Mouse (Mus musculus) kidney, embryonic 16.5 days (tissue): ENCODE data around the gene Trim44. TPM values are rescaled to one million over a fixed set of nuclear protein-coding genes. Genes with fewer than 3 reads are reported as not detected.

ENCODE experiments used
- ATAC-seq: fragments of 200-750 bp; cut with Nextera tagmentation; 2 replicates; pipeline ENCODE4 v1.8.0; 2017; ENCODE audit warnings: moderate TSS enrichment; ENCODE audit not compliant: low FRiP score, low TSS enrichment
- H3K27ac ChIP-seq: fragments of 300-500 bp; sonication (generic); 2 replicates; pipeline ENCODE4 v1.5.1; 2014; ENCODE audit warnings: low read length
- H3K27me3 ChIP-seq: fragments of 300-500 bp; sonication (generic); 2 replicates; pipeline ENCODE4 v1.6.1; 2014; ENCODE audit warnings: low read length, control low read depth, mixed read lengths; ENCODE audit not compliant: insufficient read depth
- H3K36me3 ChIP-seq: fragments of 300-500 bp; sonication (generic); 2 replicates; pipeline ENCODE4 v1.6.1; 2014; ENCODE audit warnings: low read length, control low read depth, mixed read lengths; ENCODE audit not compliant: insufficient read depth
- H3K4me1 ChIP-seq: fragments of 300-500 bp; sonication (generic); 2 replicates; pipeline ENCODE4 v1.6.1; 2014; ENCODE audit warnings: low read length, control low read depth, mixed read lengths; ENCODE audit not compliant: insufficient read depth
- H3K4me2 ChIP-seq: fragments of 300-500 bp; sonication (generic); replicated peaks from 2 replicates; pipeline ENCODE4 v1.6.1; 2014; ENCODE audit warnings: low read depth, low read length
- H3K4me3 ChIP-seq: fragments of 300-500 bp; sonication (generic); 2 replicates; pipeline ENCODE4 v1.5.1; 2014; ENCODE audit warnings: mild to moderate bottlenecking, low read length
- H3K9ac ChIP-seq: fragments of 300-500 bp; sonication (generic); replicated peaks from 2 replicates; pipeline ENCODE4 v1.6.1; 2014; ENCODE audit warnings: low read length
- H3K9me3 ChIP-seq: fragments of 300-500 bp; sonication (generic); 2 replicates; pipeline ENCODE4 v1.6.1; 2016; ENCODE audit warnings: low read length, control low read depth
- WGBS: fragments of 180-500 bp; shearing (Covaris S2); extraction: QIAGEN DNeasy Blood & Tissue Kit; methylation state at CpG from one replicate; pipeline ENCODE4 v1.1.7; 2014; 5-methylcytosine and 5-hydroxymethylcytosine counted together
- polyA plus RNA-seq: library from polyadenylated mRNA; unstranded; fragments of >200 nt; fragmentation: Nextera tagmentation; extraction: Ambion mirVana; gene quantifications from 2 replicates; pipeline ENCODE4 v1.2.1, GENCODE M21; 2015

Gene Trim44
- polyA plus RNA-seq, 1 experiment from 2014 or later: 23.4 TPM

DNA sequence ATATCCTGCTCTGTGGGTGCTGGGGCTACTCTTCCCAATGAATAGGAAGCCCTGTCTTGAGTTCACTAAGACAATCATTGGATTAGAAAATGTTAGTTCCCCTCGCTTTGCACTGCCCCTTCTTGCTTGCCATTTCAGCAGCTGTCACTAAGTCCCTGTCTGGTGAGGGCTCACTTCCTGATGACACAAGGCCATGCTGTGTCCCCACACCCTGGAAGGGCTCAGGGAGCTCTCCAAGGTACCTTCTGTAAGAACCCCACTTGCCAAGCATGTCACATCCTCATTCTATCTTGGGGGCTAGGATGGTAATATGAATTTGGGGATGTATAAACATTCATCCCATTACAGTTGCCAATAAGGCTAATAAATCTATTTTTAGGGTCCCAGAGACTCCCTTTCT, 129.7 kb downstream of the Trim44 start:
- H3K9me3 ChIP-seq: no peaks in the 10 kb centered on the region
- no peaks in the 10 kb centered on the region for H3K4me1 ChIP-seq
- H3K4me2 ChIP-seq: no peak overlapping the region
- H3K36me3 ChIP-seq: no peaks in the 10 kb centered on the region
- no peak overlapping the region for H3K9ac ChIP-seq
- H3K27ac ChIP-seq: no peak overlapping the region
- ATAC-seq: no peak
- H3K4me3 ChIP-seq: no peak overlapping the region
- 40% methylated on average over 1 of the region's 1 CpGs for WGBS
- H3K27me3 ChIP-seq: no peaks in the 10 kb centered on the region

DNA sequence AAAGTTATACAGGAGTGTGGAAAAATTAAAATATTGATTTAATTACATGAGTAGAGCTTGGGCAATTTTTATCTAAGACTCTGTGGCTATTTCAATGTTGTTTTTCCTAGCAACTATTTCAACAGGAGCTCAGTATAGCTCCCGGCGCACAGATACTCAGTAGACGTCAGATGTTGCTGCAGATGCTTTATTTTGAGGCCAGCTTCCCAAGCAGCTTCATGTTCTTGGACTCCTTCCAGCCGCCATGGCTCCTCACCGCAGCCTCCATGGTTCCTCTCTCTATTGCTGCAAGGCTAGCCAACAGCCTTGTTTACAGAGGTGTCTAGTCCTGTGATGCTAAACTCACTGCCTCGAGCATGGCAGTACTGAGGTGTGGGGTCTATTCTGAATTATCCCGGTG, 134.3 kb downstream of the Trim44 start:
- Histone ChIP-seq H3K4me1 (no peaks in the 10 kb centered on the region), H3K27ac (no peak overlapping the region), H3K9ac (no peak overlapping the region), H3K27me3 (no peaks in the 10 kb centered on the region), H3K9me3 (no peaks in the 10 kb centered on the region), H3K36me3 (no peaks in the 10 kb centered on the region), H3K4me2 (no peak overlapping the region), H3K4me3 (no peak overlapping the region)
- ATAC-seq: no peak
- 82% methylated on average over 7 of the region's 7 CpGs for WGBS

DNA sequence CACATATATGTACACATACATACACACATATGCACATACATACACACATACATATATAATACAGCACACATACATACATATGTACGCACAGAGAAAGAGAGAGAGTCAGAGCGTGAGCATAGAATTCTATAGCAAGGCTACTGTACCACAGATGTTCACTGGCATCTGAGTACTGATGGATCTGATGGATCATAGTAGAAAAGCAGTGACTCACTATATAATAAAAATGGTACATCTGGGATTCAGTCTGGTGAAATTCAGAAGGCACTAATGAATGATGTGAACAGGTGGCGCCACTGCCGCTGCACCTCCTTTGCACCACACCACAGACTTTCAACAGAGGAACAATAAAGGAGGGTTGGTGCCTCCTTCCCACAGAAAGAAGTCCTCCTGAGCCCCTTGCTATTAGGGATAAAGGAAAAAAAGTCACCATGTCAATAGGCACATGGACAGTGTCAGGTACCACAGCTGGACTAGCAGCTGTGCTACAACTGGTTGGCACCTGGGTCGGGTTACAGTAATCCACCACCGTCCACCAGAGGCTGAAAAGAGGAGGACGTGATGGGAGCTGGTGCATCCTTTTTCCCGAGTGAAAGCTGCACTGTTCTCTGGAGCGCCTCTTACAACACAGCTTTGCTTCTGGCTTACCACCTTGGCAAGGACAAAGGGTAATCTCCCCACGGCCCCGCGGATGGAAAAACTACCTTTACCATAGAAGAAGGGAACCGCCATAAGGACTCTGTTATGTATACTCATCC, 139.9 kb downstream of the Trim44 start:
- no peaks in the 10 kb centered on the region for H3K9me3 ChIP-seq
- WGBS: 61% methylated on average over 13 of the region's 13 CpGs
- no peak for ATAC-seq
- H3K4me1 ChIP-seq: no peaks in the 10 kb centered on the region
- H3K27ac ChIP-seq: no peak overlapping the region
- H3K27me3 ChIP-seq: no peaks in the 10 kb centered on the region
- no peak overlapping the region for H3K4me2 ChIP-seq
- H3K9ac ChIP-seq: no peak overlapping the region
- no peaks in the 10 kb centered on the region for H3K36me3 ChIP-seq
- no peak overlapping the region for H3K4me3 ChIP-seq

DNA sequence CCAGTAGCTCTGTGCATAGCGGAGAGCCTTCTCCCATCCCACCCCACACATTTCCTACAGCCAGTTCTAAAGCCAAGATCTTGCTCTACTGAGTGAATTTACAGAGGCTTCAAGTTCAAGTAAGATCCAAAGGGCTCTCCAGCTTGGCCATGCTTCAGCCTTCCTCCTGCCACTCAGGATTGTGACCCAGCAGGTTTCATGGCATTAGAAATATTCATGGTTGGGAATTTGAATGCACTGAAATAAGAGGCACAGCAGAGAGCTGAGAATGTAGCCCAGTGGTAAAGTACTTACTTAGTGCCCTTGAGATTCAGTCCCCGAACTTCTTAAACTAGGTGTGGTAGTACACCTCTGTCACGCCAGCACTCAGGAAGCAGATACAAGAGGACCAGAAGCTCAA, 140.7 kb downstream of the Trim44 start:
- Histone ChIP-seq H3K27ac (no peak overlapping the region), H3K27me3 (no peaks in the 10 kb centered on the region), H3K36me3 (no peaks in the 10 kb centered on the region), H3K9ac (no peak overlapping the region), H3K4me3 (no peak overlapping the region), H3K9me3 (no peaks in the 10 kb centered on the region), H3K4me2 (no peak overlapping the region), H3K4me1 (no peaks in the 10 kb centered on the region)
- ATAC-seq: no peak
- WGBS: 91% methylated on average over 3 of the region's 3 CpGs

DNA sequence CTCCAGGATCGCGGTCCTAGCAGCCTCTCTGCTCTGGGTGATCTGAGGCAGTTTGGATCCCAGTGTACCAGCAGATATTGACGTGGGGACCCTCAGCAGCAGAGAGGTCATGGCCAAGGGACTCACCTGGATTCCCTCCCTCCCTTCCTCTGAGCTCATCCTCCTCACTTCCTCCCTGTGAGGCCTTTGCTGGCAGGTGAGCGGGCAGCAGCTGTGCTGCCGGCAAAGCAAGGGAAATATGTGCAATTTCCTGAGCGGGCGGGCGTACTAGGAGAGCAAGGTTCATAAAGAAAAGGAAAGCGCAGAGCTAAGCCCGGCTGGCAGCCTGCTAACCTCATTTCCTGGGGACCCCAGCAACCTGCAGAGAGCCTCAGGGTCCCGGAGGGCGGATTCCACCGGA, 148.5 kb downstream of the Trim44 start:
- Histone ChIP-seq H3K4me3 (peak overlapping the region; percentile 0; the same call in 1 of the 2 replicates), H3K4me2 (peak overlapping the region; percentile 29), H3K4me1 (peaks cover 28% of the 10 kb centered on the region), H3K27ac (no peak overlapping the region), H3K9ac (no peak overlapping the region), H3K36me3 (no peaks in the 10 kb centered on the region), H3K9me3 (no peaks in the 10 kb centered on the region), H3K27me3 (peaks cover 9% of the 10 kb centered on the region)
- 8% methylated on average over 13 of the region's 13 CpGs for WGBS
- ATAC-seq: no peak

DNA sequence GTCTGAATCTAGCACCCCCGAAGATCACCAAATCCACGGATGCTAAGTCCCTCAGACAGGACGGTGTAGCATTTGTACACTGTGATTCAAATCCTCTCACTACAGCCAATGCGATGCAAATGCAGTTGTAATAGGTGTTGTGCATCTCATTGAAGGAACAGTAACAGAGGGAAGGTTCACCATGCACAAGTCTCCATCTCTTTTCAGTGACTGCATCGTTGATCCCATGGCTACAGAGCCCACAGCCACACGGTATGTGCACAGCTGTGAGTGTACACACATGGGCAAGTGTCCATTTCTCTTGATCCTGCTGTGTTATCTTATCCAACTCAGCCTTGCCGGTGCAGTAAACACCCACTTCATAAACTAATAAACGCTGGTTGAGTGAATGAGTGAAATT, 148.9 kb downstream of the Trim44 start:
- WGBS: 29% methylated on average over 8 of the region's 8 CpGs
- H3K9ac ChIP-seq: no peak overlapping the region
- H3K4me2 ChIP-seq: peak overlapping the region; percentile 29
- ATAC-seq: no peak
- peaks cover 9% of the 10 kb centered on the region for H3K27me3 ChIP-seq
- H3K36me3 ChIP-seq: no peaks in the 10 kb centered on the region
- no peak overlapping the region for H3K4me3 ChIP-seq
- H3K9me3 ChIP-seq: no peaks in the 10 kb centered on the region
- no peak overlapping the region for H3K27ac ChIP-seq
- peaks cover 28% of the 10 kb centered on the region for H3K4me1 ChIP-seq

DNA sequence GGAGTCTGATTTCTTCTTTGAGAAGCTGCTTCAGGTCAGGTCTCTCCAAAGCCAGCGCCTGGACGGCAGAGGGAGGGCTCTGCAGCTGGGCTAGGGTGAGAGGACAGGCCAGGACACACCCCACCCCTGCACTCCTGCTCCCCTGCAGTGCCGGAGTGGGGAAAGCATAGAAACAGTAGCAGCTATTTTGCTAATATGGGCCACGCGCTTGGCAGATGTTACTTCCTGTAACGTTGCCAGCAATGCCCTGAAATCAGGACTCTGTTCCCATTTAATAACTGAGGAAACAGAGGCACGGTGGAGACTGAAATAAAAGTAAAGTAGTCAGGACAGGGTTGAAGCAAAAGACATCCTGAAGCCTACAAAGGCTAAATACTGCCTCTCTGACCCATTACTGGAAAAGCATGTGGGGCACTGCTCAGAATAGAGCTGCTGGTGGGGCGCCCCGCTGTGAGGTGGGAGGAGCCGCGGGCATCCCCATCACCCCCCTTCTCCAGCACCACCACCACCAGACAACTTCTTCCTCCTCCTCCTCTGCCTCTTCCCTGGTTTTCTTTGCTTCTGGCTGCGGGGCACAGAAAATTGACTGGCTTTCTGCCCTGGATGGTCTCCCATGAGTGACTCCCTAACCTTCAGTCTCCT, 149.5 kb downstream of the Trim44 start:
- ATAC-seq: peak; percentile 19; the same call in 1 of the 2 replicates
- Histone ChIP-seq H3K27me3 (peaks cover 9% of the 10 kb centered on the region), H3K27ac (no peak overlapping the region), H3K9ac (no peak overlapping the region), H3K9me3 (no peaks in the 10 kb centered on the region), H3K4me1 (peaks cover 28% of the 10 kb centered on the region), H3K4me2 (no peak overlapping the region; the same call in 1 of the 2 replicates), H3K4me3 (no peak overlapping the region), H3K36me3 (no peaks in the 10 kb centered on the region)
- 3% methylated on average over 12 of the region's 12 CpGs for WGBS

DNA sequence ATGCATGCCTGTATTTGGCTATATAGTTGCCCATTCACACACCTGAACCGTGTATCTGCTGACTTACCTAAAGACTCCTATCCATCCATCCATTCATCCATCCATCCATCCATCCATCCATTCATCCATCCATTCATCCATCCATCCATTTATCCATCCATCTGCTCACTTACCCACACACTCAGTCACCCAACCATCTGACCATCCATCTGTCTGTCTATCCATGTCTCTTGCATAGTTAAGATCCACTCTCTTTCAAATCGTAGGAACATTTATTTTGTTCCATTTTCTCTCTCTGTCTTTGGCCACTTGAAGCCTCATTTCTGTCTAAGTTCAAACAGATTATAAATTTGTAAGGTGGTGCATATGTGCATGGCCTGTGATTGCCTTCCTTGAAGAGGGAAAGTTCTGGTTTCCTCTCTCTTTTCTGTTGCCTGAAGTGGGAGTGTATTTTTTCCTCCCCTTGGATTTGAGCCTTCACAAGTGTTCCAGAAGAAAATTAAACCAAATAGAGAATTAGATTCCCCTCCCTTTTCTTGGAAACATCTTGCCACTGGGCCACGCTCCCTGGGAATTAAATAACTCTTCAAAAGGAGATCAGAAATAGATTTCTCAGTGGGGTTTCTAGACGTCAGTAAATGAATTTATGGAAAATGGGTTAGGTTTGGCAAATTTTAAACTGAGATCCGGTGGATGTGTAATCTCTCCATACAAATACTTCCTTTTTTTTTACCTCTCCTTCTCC, 150.9 kb downstream of the Trim44 start:
- ATAC-seq: no peak
- peaks cover 9% of the 10 kb centered on the region for H3K27me3 ChIP-seq
- H3K4me1 ChIP-seq: peaks cover 28% of the 10 kb centered on the region
- no peak overlapping the region for H3K27ac ChIP-seq
- H3K9ac ChIP-seq: no peak overlapping the region
- H3K4me2 ChIP-seq: no peak overlapping the region
- no peaks in the 10 kb centered on the region for H3K36me3 ChIP-seq
- no peak overlapping the region for H3K4me3 ChIP-seq
- no peaks in the 10 kb centered on the region for H3K9me3 ChIP-seq
- 85% methylated on average over 5 of the region's 5 CpGs for WGBS

DNA sequence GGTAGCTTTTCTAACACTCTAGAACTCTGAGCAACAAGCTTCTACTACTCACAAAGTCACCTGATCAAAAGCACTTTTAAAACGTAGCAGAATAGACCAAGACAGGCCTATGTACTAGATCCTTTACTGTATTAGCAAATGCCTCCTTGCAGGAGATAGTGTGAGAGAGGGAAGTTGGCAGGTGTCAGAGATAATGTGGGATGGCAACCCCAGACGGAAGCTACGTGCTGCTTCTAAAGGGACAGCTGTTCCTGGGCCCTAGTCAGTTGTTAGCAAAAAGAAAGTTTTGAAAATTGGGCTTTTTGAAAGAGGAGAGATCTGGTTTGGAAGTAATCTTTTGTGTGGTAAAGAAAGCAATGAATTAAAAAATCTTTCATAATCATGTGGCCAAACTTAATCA, 151.5 kb downstream of the Trim44 start:
- no peak overlapping the region for H3K27ac ChIP-seq
- ATAC-seq: no peak
- WGBS: 83% methylated on average over 3 of the region's 3 CpGs
- no peaks in the 10 kb centered on the region for H3K36me3 ChIP-seq
- no peaks in the 10 kb centered on the region for H3K9me3 ChIP-seq
- no peak overlapping the region for H3K4me2 ChIP-seq
- H3K4me1 ChIP-seq: peaks cover 28% of the 10 kb centered on the region
- H3K27me3 ChIP-seq: peaks cover 9% of the 10 kb centered on the region
- no peak overlapping the region for H3K9ac ChIP-seq
- H3K4me3 ChIP-seq: no peak overlapping the region

DNA sequence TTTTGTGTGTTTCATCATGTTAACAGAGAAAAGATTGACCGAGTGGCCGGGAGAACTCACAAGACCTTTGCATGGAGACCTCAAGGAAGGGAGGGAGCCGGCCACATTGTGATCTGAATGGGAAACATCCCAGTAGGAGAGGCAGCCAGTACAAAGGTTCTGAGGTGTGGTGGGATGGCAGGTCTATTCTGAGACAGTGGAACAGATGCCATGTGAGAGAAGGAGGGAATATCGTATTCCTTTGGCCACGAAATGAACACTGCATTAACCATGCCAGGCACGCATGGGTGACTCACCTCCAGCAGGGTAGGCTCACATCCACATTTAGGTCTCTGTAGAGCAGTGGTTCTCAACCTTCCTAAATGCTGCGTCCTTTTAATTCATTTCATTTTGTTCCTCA, 154.4 kb downstream of the Trim44 start:
- no peak for ATAC-seq
- no peaks in the 10 kb centered on the region for H3K36me3 ChIP-seq
- no peak overlapping the region for H3K4me3 ChIP-seq
- H3K4me1 ChIP-seq: peaks cover 13% of the 10 kb centered on the region
- no peak overlapping the region for H3K4me2 ChIP-seq
- no peak overlapping the region for H3K9ac ChIP-seq
- H3K27me3 ChIP-seq: no peaks in the 10 kb centered on the region; the same call in 1 of the 2 replicates
- no peak overlapping the region for H3K27ac ChIP-seq
- H3K9me3 ChIP-seq: no peaks in the 10 kb centered on the region
- 73% methylated on average over 7 of the region's 7 CpGs for WGBS
